Mouse (Mus musculus) hindbrain, embryonic 16.5 days (tissue): ENCODE measurements around the gene Ctbp2. TPM values are rescaled to one million over a fixed set of nuclear protein-coding genes. Genes with fewer than 3 reads are reported as not detected.

Experiments used
- ATAC-seq: fragments of 200-750 bp; cut with Nextera tagmentation; 2 replicates; pipeline ENCODE4 v1.8.0; 2017; ENCODE audit warnings: moderate TSS enrichment, moderate library complexity
- H3K27ac ChIP-seq: fragments of 300-500 bp; sonication (generic); 2 replicates; pipeline ENCODE4 v1.5.1; 2014; ENCODE audit warnings: low read depth, mild to moderate bottlenecking, control low read depth, low read length, moderate library complexity
- H3K27me3 ChIP-seq: fragments of 300-500 bp; sonication (generic); replicated peaks from 2 replicates; pipeline ENCODE4 v1.6.1; 2014; ENCODE audit warnings: low read length; ENCODE audit not compliant: control insufficient read depth, insufficient read depth
- H3K36me3 ChIP-seq: fragments of 300-500 bp; sonication (generic); 2 replicates; pipeline ENCODE4 v1.6.1; 2014; ENCODE audit warnings: mild to moderate bottlenecking, low read length, moderate library complexity, mixed read lengths; ENCODE audit not compliant: control insufficient read depth, insufficient read depth
- H3K4me1 ChIP-seq: fragments of 300-500 bp; sonication (generic); 2 replicates; pipeline ENCODE4 v1.6.1; 2014; ENCODE audit warnings: low read depth, low read length; ENCODE audit not compliant: control insufficient read depth, insufficient read depth
- H3K4me2 ChIP-seq: fragments of 300-500 bp; sonication (generic); 2 replicates; pipeline ENCODE4 v1.6.1; 2014; ENCODE audit warnings: mild to moderate bottlenecking, low read length, control low read depth, moderate library complexity
- H3K4me3 ChIP-seq: fragments of 300-500 bp; sonication (generic); 2 replicates; pipeline ENCODE4 v1.5.1; 2014; ENCODE audit warnings: mild to moderate bottlenecking, low read length, control low read depth, moderate library complexity
- H3K9ac ChIP-seq: fragments of 300-500 bp; sonication (generic); 2 replicates; pipeline ENCODE4 v1.6.1; 2014; ENCODE audit warnings: low read depth, mild to moderate bottlenecking, control low read depth, low read length, moderate library complexity
- H3K9me3 ChIP-seq: fragments of 300-500 bp; sonication (generic); 2 replicates; pipeline ENCODE4 v1.6.1; 2014; ENCODE audit warnings: mild to moderate bottlenecking, low read length, moderate library complexity; ENCODE audit not compliant: control insufficient read depth
- WGBS: fragments of 180-500 bp; shearing (Covaris S2); extraction: QIAGEN DNeasy Blood & Tissue Kit; methylation state at CpG from one replicate; pipeline ENCODE4 v1.1.7; 2014; 5-methylcytosine and 5-hydroxymethylcytosine counted together
- polyA plus RNA-seq: library from polyadenylated mRNA; unstranded; fragments of >200 nt; fragmentation: Nextera tagmentation; extraction: Ambion mirVana; gene quantifications from 2 replicates; pipeline ENCODE4 v1.2.1, GENCODE M21; 2015

The Ctbp2 gene
- polyA plus RNA-seq, 1 experiment from 2014 or later, result 44.9 TPM

DNA sequence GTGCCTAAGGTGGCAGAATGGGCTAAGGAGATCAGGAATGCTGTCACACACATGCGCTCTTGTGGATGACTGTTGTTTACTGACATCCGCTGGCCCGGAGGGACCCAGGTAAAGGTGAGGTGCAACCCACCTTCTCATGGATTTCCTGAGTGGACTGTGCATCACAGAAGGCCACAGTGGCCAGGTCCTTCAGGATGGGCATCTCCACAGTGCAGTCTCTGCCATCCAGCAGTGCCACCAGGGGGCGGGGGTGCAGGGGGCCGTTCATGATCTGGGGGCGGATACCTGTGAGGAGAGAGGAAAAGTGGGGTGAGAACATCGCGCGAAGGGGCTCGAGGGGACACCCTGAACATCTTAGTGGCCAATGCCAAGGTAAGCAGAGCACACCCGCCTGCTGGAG is 125.1 kb downstream of the Ctbp2 start:
- no peaks in the 10 kb centered on the region for H3K27me3 ChIP-seq

DNA sequence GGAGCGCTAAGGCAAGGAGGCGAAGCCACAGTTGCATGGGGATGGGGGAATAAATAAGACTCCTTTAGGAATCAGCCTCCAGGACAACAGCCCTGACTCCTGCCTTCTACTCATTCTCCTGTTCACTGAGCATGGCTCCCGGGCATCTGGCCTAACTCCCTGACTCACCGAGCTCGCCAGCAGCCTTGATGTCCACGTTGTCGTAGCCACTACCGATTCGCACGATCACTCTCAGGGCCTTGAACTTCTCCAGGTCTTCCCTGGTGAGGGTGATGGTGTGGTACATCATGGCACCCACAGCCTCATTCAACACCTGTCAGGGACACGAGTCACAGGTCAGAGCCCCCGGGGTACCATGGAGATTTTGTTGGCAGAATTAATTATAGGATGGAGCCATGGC is 125.5 kb downstream of the Ctbp2 start:
- WGBS, result 96% methylated on average over 12 of the region's 12 CpGs

More for the DNA sequence above, 125.1 kb downstream of the Ctbp2 start:
- Histone ChIP-seq H3K36me3 (peaks cover 26% of the 10 kb centered on the region), H3K4me1 (peaks cover 12% of the 10 kb centered on the region), H3K27ac (no peak overlapping the region), H3K9ac (no peak overlapping the region), H3K4me3 (no peak overlapping the region), H3K9me3 (no peaks in the 10 kb centered on the region), H3K4me2 (no peak overlapping the region)
- 97% methylated on average over 11 of the region's 11 CpGs for WGBS
- ATAC-seq, result no peak

DNA sequence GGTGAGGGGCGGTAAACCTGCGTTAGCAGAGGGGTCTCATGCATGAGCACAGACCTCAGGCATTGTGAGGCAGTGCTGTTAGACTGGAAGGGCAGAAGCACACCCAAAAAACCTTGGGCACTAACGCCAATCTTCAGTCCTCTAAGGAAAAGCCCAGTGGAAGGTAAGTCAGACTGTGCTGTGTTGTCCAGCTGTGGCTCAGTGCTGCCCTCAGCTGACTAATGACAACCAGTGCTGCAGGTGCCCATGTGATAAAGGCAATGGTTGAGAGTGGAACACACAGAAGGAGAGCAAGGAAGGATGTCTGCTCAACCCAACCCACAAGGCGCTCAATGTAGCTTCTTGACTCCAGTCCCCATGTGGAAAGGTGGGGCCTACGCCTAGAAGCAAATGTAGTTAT is 127.8 kb downstream of the Ctbp2 start:
- Histone ChIP-seq H3K27me3 (no peaks in the 10 kb centered on the region), H3K36me3 (peaks cover 26% of the 10 kb centered on the region), H3K4me1 (peaks cover 6% of the 10 kb centered on the region; the same call in 1 of the 2 replicates), H3K9ac (no peak overlapping the region), H3K27ac (no peak overlapping the region), H3K4me2 (no peak overlapping the region), H3K4me3 (no peak overlapping the region), H3K9me3 (no peaks in the 10 kb centered on the region)
- WGBS, result 86% methylated on average over 5 of the region's 5 CpGs
- ATAC-seq, result no peak; the same call in 1 of the 2 replicates

More for the DNA sequence above, 125.5 kb downstream of the Ctbp2 start:
- H3K36me3 ChIP-seq, result peaks cover 26% of the 10 kb centered on the region
- peaks cover 12% of the 10 kb centered on the region for H3K4me1 ChIP-seq
- H3K27me3 ChIP-seq, result no peaks in the 10 kb centered on the region
- H3K4me3 ChIP-seq, result no peak overlapping the region
- H3K9me3 ChIP-seq, result no peaks in the 10 kb centered on the region
- no peak overlapping the region for H3K9ac ChIP-seq
- no peak for ATAC-seq
- no peak overlapping the region for H3K27ac ChIP-seq
- H3K4me2 ChIP-seq, result no peak overlapping the region

DNA sequence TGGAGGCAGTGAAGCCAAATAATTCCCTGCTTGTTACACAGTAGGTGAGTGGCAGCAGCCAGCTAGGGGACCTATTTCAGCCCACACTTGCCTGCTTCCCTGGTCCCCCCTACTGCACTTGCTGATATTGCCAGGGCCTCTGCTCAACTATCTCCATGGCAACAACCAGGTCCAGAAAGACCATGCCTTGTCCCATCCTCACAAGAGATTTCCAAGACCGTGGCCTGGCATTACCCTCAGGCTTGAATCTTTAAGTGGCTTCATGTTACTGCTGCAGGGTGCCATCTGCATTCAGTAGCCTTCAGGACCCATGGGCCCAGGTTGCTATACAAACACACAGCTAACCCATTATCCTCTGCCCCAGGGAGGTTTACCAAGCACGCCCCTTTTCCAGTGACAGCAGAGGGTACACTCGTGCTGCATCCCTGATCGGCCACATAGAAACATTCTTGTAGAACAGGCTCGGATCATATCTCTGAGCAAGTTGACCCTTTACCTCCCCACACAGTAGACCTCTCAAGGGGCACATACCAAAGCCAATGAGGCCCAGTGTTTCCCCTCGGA is 129.4 kb downstream of the Ctbp2 start:
- ATAC-seq, result peak; percentile 48; the same call in 1 of the 2 replicates
- Histone ChIP-seq H3K4me3 (no peak overlapping the region), H3K27me3 (no peaks in the 10 kb centered on the region), H3K27ac (peak overlapping the region; percentile 44; the same call in 1 of the 2 replicates), H3K9ac (no peak overlapping the region), H3K36me3 (peaks cover 37% of the 10 kb centered on the region), H3K9me3 (no peaks in the 10 kb centered on the region), H3K4me2 (no peak overlapping the region), H3K4me1 (peaks cover 6% of the 10 kb centered on the region; the same call in 1 of the 2 replicates)
- 46% methylated on average over 6 of the region's 6 CpGs for WGBS

DNA sequence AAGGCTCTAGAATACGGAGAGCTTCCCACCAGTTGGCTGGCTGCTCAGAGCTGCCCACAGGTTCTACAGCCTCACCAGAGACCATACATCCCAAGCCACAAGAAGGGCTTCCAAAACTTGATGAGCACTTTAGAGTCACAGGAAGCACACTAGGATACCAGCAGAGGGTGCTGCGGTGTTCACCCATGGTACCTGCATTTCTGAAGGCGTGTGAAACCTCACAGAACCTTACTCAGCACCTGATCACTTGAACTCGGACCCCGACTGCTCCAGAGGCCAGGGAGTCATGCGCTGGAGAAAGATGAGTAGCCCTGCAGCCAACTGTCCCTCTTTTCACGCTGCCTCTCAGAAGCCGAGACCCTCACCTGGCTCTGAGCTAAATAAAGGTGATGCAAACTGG is 130.0 kb downstream of the Ctbp2 start:
- H3K4me1 ChIP-seq, result peaks cover 6% of the 10 kb centered on the region; the same call in 1 of the 2 replicates
- ATAC-seq, result no peak
- no peak overlapping the region for H3K9ac ChIP-seq
- H3K4me3 ChIP-seq, result no peak overlapping the region
- peaks cover 40% of the 10 kb centered on the region for H3K36me3 ChIP-seq
- H3K4me2 ChIP-seq, result no peak overlapping the region
- H3K27me3 ChIP-seq, result no peaks in the 10 kb centered on the region
- no peaks in the 10 kb centered on the region for H3K9me3 ChIP-seq
- H3K27ac ChIP-seq, result no peak overlapping the region
- 90% methylated on average over 8 of the region's 8 CpGs for WGBS

DNA sequence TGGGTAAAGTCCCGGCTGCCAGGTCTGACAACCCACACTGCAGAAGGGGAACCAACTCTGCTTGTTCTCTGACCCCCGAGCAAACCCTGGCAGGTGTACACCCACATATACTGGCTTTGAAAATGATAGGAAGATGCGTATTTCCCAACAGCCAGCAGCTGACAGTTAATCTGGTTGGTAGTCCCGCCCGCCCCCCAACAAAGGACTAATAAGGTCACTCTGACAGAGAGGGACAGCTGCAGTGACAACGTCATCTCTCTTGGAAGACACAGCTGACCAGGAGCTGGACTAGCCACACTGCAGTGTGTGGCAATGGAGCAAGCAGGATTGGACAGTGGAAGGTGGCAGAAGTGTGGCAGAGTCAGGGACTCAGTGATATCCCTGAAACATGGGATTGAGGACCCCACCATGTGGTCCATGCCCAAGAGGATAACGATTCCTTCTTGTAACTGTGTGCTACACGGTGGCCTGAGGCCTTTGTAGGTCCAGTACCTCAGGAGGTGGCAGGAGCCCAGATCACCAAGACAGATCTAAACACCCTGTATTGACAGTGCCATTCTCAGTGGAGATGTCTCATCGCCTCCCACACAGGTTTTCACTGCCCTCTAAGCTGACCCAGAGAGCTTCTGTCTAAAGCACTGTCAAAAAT is 131.1 kb downstream of the Ctbp2 start:
- no peak overlapping the region for H3K27ac ChIP-seq
- no peak overlapping the region for H3K4me3 ChIP-seq
- H3K36me3 ChIP-seq, result peaks cover 35% of the 10 kb centered on the region
- no peak overlapping the region for H3K4me2 ChIP-seq
- no peak for ATAC-seq
- no peak overlapping the region for H3K9ac ChIP-seq
- H3K27me3 ChIP-seq, result no peaks in the 10 kb centered on the region
- no peaks in the 10 kb centered on the region for H3K9me3 ChIP-seq
- peaks cover 6% of the 10 kb centered on the region; the same call in 1 of the 2 replicates for H3K4me1 ChIP-seq
- 91% methylated on average over 9 of the region's 9 CpGs for WGBS

DNA sequence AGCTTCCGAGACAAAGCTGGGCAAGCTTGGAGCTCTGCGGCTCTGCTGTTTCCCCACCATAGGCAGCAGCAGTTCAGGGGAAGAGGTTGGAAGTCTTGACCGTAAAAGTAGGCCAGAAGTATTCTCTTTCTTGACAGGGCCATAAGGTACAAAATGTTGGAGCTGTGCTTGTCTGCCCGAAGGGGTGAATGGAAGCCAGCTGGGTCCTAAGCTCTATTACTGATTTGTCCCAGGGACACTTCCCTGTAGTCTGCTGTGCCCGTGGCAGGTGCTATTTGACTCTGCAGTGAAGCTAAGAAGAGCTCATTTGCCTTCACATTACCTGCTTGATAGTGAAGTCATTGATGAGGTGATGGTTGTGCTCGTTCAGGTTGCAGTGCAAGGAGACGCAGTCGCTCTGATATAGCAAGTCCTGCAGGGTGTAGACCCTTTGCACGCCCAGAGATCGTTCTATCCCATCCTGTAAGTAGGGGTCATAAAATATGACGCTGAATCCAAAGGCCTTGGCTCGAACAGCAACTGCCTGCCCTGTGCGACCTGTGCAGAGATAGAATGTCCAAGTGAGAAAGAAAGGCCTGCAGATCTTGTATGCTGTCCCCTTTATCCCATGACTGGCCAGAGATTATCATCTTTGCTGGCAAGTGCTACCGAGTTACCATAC is 132.8 kb downstream of the Ctbp2 start:
- Histone ChIP-seq H3K9ac (no peak overlapping the region), H3K36me3 (peaks cover 30% of the 10 kb centered on the region), H3K4me3 (no peak overlapping the region), H3K4me2 (no peak overlapping the region), H3K27me3 (no peaks in the 10 kb centered on the region), H3K27ac (no peak overlapping the region), H3K4me1 (peaks cover 6% of the 10 kb centered on the region; the same call in 1 of the 2 replicates), H3K9me3 (no peaks in the 10 kb centered on the region)
- WGBS, result 93% methylated on average over 14 of the region's 14 CpGs
- ATAC-seq, result no peak

DNA sequence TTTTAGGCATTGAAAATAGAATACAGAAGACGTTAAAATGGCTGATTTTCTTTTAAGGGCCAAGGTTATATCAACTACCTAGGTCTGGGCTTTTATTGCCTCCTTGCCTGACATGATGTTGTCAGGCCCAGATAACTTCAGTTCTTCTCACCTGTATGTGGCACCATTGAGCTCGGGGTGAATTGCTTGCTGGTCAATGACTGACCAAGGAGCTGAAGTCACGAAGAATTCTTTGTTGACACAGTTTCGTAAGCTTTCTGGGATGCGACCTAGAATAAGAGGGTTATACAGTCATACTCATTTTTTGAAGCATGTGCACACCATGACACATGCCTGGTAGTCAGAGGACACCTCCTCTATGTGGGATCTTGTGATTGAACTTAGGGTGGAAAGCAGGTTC is 134.3 kb downstream of the Ctbp2 start:
- Histone ChIP-seq H3K36me3 (peaks cover 30% of the 10 kb centered on the region), H3K27me3 (no peaks in the 10 kb centered on the region), H3K27ac (no peak overlapping the region), H3K9ac (no peak overlapping the region), H3K4me3 (no peak overlapping the region), H3K4me1 (peaks cover 5% of the 10 kb centered on the region; the same call in 1 of the 2 replicates), H3K9me3 (no peaks in the 10 kb centered on the region), H3K4me2 (no peak overlapping the region)
- 92% methylated on average over 5 of the region's 5 CpGs for WGBS
- no peak for ATAC-seq

DNA sequence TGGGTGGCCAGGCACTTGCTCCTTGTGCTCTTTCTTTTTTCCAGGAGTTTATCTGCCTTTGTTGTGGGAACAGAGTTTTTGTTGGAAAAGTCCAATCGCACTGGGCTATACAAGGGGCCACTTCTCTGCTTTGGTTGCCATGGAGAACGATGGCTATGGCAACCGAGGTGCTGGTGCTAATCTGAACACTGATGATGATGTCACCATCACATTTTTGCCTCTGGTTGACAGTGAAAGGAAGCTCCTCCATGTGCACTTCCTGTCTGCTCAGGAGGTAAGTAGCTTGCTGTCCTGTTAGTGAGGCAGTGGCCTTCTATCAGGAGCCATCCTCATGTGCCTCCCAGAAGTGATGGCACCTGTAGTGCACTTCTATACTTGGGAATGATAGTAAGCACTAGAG is 141.5 kb downstream of the Ctbp2 start:
- Histone ChIP-seq H3K9me3 (no peaks in the 10 kb centered on the region), H3K27ac (no peak overlapping the region), H3K4me1 (no peaks in the 10 kb centered on the region), H3K36me3 (peaks cover 7% of the 10 kb centered on the region; the same call in 1 of the 2 replicates), H3K9ac (no peak overlapping the region), H3K4me2 (no peak overlapping the region), H3K4me3 (no peak overlapping the region), H3K27me3 (no peaks in the 10 kb centered on the region)
- 24% methylated on average over 3 of the region's 3 CpGs for WGBS
- no peak; the same call in 1 of the 2 replicates for ATAC-seq
